Mouse (Mus musculus) lung, postnatal 0 days (tissue): ENCODE results near the gene Hmx3.

ENCODE experiments used
- CTCF ChIP-seq: IDR thresholded peaks from 2 replicates; pipeline ENCODE4 v1.5.1; 2016; ENCODE audit warnings: antibody characterized with exemption, mild to moderate bottlenecking
- EP300 ChIP-seq: IDR thresholded peaks from 2 replicates; pipeline ENCODE4 v1.6.1; 2016; ENCODE audit warnings: antibody characterized with exemption, mild to moderate bottlenecking, control low read depth

GRCm38 (mm10) chr7:131585551-131585950 lies 42.9 kb downstream of the Hmx3 start:
- no peak for TF ChIP-seq CTCF
- TF ChIP-seq EP300 = no peak
